Mouse (Mus musculus): ENCODE measurements at regions not wholly inside any gene's neighbourhood (a gene's known extent, or its start where the extent isn't known, plus 50 kb on each side); places are given as distances from the start of the nearest gene placed in this dataset.

DNA sequence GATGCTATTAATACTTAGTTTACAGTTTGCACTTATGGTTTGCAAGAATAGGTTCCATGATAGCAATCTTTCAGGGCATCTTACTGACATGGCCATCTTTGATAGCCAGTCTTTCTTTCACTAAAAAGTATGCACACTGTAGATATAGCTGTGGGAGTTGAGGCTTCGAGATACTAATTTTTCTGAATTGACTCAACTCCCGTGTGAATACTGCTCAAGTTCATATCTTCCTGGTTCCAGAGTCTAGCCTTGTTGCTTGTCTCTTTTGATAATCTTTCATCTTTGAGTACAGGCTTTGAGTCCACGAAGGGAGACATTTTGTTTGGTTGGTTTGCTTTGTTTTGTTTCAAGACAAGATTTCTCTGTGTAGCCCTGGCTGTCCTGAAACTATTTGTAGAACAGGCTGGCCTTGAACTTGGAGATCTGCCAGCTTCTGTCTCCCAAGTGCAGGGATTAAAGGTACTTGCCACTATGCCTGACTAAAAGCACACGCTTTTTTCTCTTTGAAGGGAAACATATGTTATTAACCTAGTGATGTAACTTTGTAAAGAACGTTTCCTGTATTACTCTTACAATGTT lies 64.1 kb upstream of the Tlk1 start:
- no peak overlapping the region for H3K9ac ChIP-seq (ENCODE audit: low read depth, low read length)
- H3K27ac ChIP-seq (ENCODE audit: low read depth, low read length): no peak overlapping the region
- no peak for ATAC-seq
- no peaks in the 10 kb centered on the region for H3K4me1 ChIP-seq (ENCODE audit: control insufficient read depth, insufficient read depth, low read depth, low read length)
- H3K36me3 ChIP-seq (ENCODE audit: control insufficient read depth, insufficient read depth, low read length): no peaks in the 10 kb centered on the region
- WGBS: 74% methylated on average over 5 of the region's 5 CpGs
- H3K9me3 ChIP-seq (ENCODE audit: control insufficient read depth, low read length): no peaks in the 10 kb centered on the region
- H3K27me3 ChIP-seq (replicated peaks; ENCODE audit: control insufficient read depth, insufficient read depth, low read length): no peaks in the 10 kb centered on the region
- H3K4me2 ChIP-seq (ENCODE audit: low read length): no peak overlapping the region
- no peak overlapping the region for H3K4me3 ChIP-seq (ENCODE audit: low read length)

DNA sequence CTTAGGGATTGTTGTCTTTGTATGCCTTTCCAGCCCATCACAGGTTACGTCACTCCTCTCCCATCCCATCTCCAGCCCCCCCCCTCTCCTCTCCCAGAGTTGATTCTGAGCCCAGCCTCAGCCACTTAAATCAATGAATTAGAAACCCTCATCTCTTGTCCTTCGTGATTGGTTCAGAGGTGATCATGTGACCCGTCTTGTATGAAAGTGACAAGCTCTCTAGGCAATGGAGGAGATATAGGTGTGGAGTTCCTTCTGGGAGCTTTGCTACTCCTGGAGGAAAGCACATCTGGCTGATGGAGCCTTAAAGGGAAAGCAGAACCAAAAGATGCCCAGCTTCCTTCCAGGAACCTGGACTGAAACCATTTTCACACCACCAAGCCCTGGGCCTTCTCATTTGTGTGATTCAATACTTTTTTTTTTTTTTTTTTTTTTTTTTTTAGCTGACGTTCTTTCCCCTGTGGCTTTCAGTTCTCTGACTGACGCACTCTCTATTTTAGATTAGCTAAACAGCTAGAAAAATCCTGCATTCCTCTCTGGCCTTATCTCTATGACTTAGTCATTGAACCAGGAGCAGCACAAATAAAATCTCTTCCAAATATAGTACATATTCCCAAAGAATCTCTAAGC lies 63.4 kb upstream of the Tlk1 start:
- H3K9ac ChIP-seq (ENCODE audit: low read depth, low read length): no peak overlapping the region
- no peaks in the 10 kb centered on the region for H3K36me3 ChIP-seq (ENCODE audit: control insufficient read depth, insufficient read depth, low read length)
- H3K4me1 ChIP-seq (ENCODE audit: control insufficient read depth, insufficient read depth, low read depth, low read length): no peaks in the 10 kb centered on the region
- no peaks in the 10 kb centered on the region for H3K27me3 ChIP-seq (replicated peaks; ENCODE audit: control insufficient read depth, insufficient read depth, low read length)
- WGBS: 87% methylated on average over 5 of the region's 5 CpGs
- no peaks in the 10 kb centered on the region for H3K9me3 ChIP-seq (ENCODE audit: control insufficient read depth, low read length)
- no peak overlapping the region for H3K4me3 ChIP-seq (ENCODE audit: low read length)
- no peak overlapping the region for H3K4me2 ChIP-seq (ENCODE audit: low read length)
- ATAC-seq: no peak
- H3K27ac ChIP-seq (ENCODE audit: low read depth, low read length): no peak overlapping the region

DNA sequence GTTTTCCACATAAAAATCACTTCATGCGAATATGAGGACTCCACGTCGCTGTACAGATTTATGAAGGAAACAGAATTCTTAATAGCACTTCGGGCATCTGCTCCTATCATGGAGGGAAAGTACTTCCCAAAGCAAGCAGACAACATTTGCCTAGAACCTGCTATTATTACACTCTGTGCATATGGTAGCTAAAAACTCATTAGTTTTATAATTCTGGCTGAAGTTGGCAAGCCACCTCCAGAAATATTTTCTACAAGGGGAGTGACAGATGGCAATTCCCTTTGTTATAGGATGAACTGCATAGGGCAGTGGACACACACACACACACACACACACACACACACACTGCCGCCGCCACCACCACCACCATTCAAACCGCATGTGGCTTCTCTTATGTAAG lies 61.3 kb upstream of the Tlk1 start:
- ATAC-seq: no peak
- Histone ChIP-seq H3K4me3 (ENCODE audit: low read length) (no peak overlapping the region), H3K4me2 (ENCODE audit: low read length) (no peak overlapping the region), H3K9me3 (ENCODE audit: control insufficient read depth, low read length) (no peaks in the 10 kb centered on the region), H3K27me3 (replicated peaks; ENCODE audit: control insufficient read depth, insufficient read depth, low read length) (no peaks in the 10 kb centered on the region), H3K4me1 (ENCODE audit: control insufficient read depth, insufficient read depth, low read depth, low read length) (no peaks in the 10 kb centered on the region), H3K36me3 (ENCODE audit: control insufficient read depth, insufficient read depth, low read length) (no peaks in the 10 kb centered on the region), H3K27ac (ENCODE audit: low read depth, low read length) (no peak overlapping the region), H3K9ac (ENCODE audit: low read depth, low read length) (no peak overlapping the region)
- WGBS: 77% methylated on average over 7 of the region's 7 CpGs

DNA sequence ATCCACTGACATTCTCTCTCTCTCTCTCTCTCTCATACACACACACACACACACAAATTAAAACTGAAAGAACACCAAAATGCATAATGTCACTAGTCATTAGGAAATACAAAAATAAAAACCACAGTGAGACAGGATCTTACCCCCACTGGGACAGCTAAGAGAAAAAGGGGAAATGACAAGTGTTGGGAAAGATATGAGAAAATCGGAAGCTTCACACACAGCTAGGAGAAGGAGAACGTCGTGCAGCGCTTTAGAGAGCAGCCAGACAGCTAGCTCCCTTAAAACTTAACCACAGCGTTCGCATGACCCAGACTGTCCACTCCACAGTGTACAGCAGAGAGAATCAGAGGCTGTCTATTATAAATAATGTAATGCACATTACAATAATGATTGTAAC lies 60.1 kb upstream of the Tlk1 start:
- 87% methylated on average over 6 of the region's 6 CpGs for WGBS
- Histone ChIP-seq H3K27ac (ENCODE audit: low read depth, low read length) (no peak overlapping the region), H3K4me2 (ENCODE audit: low read length) (no peak overlapping the region), H3K9ac (ENCODE audit: low read depth, low read length) (no peak overlapping the region), H3K4me1 (ENCODE audit: control insufficient read depth, insufficient read depth, low read depth, low read length) (no peaks in the 10 kb centered on the region), H3K36me3 (ENCODE audit: control insufficient read depth, insufficient read depth, low read length) (no peaks in the 10 kb centered on the region), H3K9me3 (ENCODE audit: control insufficient read depth, low read length) (no peaks in the 10 kb centered on the region), H3K27me3 (replicated peaks; ENCODE audit: control insufficient read depth, insufficient read depth, low read length) (no peaks in the 10 kb centered on the region), H3K4me3 (ENCODE audit: low read length) (no peak overlapping the region)
- ATAC-seq: no peak

DNA sequence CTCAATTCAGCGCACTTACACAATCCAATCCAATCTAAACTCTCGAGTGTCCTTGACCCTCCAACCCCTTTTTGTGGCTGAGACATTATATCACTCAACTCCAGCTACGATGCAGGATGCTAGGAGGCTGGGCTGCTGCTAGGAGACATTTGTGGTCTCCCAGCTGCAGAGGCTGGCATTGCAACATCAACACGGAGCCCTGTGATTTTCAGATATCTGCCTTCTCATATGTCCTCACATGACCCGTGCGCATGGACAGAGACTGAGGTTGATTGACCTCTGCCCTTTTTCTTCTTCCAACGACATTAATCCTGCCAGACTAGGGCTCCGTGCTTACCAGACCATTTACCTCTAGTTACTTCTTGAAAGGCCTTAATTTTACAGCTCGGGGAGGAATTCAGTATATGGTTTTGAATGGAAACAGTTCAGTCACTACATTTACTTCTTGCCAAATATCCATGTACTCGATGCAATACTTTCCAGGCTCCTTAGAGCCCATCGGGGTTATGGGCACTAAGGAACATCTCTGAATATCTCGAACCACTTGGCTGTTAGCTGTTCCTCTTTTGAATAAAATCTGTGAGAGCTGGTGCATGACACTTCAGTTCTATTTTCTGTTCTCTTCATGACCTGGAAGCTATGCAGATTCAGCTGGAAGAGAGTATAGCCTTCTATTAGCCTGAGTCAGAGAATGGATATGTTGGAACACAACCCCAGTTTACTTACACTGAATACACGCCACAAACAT lies 52.0 kb upstream of the Tlk1 start:
- H3K9ac ChIP-seq (ENCODE audit: low read depth, low read length): no peak overlapping the region
- ATAC-seq: no peak
- no peaks in the 10 kb centered on the region for H3K4me1 ChIP-seq (ENCODE audit: control insufficient read depth, insufficient read depth, low read depth, low read length)
- no peak overlapping the region for H3K27ac ChIP-seq (ENCODE audit: low read depth, low read length)
- H3K9me3 ChIP-seq (ENCODE audit: control insufficient read depth, low read length): no peaks in the 10 kb centered on the region
- 84% methylated on average over 13 of the region's 13 CpGs for WGBS
- H3K36me3 ChIP-seq (ENCODE audit: control insufficient read depth, insufficient read depth, low read length): no peaks in the 10 kb centered on the region
- H3K4me3 ChIP-seq (ENCODE audit: low read length): no peak overlapping the region
- H3K27me3 ChIP-seq (replicated peaks; ENCODE audit: control insufficient read depth, insufficient read depth, low read length): no peaks in the 10 kb centered on the region
- H3K4me2 ChIP-seq (ENCODE audit: low read length): no peak overlapping the region

DNA sequence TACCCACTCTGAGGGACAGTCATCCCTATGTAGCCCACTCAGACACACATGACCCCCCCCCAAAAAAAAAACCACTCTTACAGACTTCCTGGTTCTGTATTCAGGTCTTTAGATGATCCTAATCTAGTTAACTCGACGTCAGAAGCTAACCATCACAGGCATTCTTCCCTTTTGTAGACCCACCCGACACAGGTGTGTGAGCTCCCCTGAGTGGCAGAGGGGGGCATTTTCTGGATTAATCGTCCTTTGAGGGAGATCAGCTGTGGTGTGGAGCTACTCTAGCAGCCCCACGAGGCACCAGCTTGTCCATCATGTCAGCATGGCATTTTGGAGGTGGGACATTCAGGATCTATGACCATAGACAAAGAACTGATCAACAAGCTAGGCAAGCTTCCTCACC lies 50.7 kb upstream of the Tlk1 start:
- Histone ChIP-seq H3K4me3 (ENCODE audit: low read length) (no peak overlapping the region), H3K9me3 (ENCODE audit: control insufficient read depth, low read length) (no peaks in the 10 kb centered on the region), H3K4me1 (ENCODE audit: control insufficient read depth, insufficient read depth, low read depth, low read length) (peaks cover 2% of the 10 kb centered on the region; the same call in 1 of the 2 replicates), H3K27ac (ENCODE audit: low read depth, low read length) (no peak overlapping the region), H3K4me2 (ENCODE audit: low read length) (no peak overlapping the region), H3K36me3 (ENCODE audit: control insufficient read depth, insufficient read depth, low read length) (no peaks in the 10 kb centered on the region), H3K27me3 (replicated peaks; ENCODE audit: control insufficient read depth, insufficient read depth, low read length) (no peaks in the 10 kb centered on the region), H3K9ac (ENCODE audit: low read depth, low read length) (no peak overlapping the region)
- WGBS: 82% methylated on average over 5 of the region's 5 CpGs
- ATAC-seq: no peak

All from hindbrain, embryonic 16.5 days (tissue).